Mouse (Mus musculus): Measurements from ENCODE around the gene Bok. TPM values are rescaled to one million over a fixed set of nuclear protein-coding genes. Genes with fewer than 3 reads are reported as not detected.

Gene Bok
- total and polyA plus RNA-seq, 3 experiments = 0.17 TPM; not detected in 2

DNA sequence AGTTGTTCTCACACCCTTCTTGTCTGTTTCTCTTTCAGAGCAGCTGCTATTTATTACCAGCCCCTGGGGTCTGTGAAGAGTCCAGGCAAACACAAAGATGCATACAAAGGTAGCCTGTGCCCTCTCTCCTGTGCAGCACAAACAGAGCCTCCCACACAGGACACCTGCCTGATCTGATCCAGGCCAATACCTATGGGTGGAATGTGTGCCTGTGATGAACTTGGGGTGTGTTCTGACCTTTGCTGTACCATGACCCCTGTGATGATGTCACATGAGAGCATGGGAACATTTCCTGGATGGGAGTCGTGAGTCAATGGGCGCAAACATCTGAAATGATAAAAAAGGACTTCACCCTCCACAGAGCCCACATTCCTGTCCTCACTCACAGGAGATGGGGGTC is 30.7 kb upstream of the Bok start:
- no peak for TF ChIP-seq JUND (IDR thresholded peaks at IDR 0.05; ENCODE audit: low read depth, low read length)
- TF ChIP-seq POLR2A (IDR thresholded peaks at IDR 0.05; ENCODE audit: control insufficient read depth in 1 of 2, insufficient read depth in 1 of 2, low read depth in 1 of 2, low read length in 2 of 2, poor library complexity in 1 of 2) = no peak
- no peak for TF ChIP-seq RCOR1 (IDR thresholded peaks at IDR 0.05; ENCODE audit: low read depth, low read length)
- no peak for TF ChIP-seq SIN3A (IDR thresholded peaks at IDR 0.05; ENCODE audit: low read length)
- no peak for TF ChIP-seq ZC3H11A (IDR thresholded peaks at IDR 0.05; ENCODE audit: low read depth, low read length)
- TF ChIP-seq ZKSCAN1 (IDR thresholded peaks at IDR 0.05; ENCODE audit: low read depth, low read length) = no peak
- TF ChIP-seq RAD21 (IDR thresholded peaks at IDR 0.05; ENCODE audit: low read depth, low read length) = no peak
- no peak for TF ChIP-seq HCFC1 (IDR thresholded peaks at IDR 0.05; ENCODE audit: low read depth, low read length)
- no peak for TF ChIP-seq ZNF384 (IDR thresholded peaks at IDR 0.05; ENCODE audit: low read depth, low read length)
- TF ChIP-seq MXI1 (IDR thresholded peaks at IDR 0.05; ENCODE audit: low read depth, low read length) = no peak
- TF ChIP-seq POLR2AphosphoS2 (IDR thresholded peaks at IDR 0.05; ENCODE audit: low read length) = no peak
- TF ChIP-seq MEF2A (IDR thresholded peaks at IDR 0.05; ENCODE audit: extremely low read depth, insufficient replicate concordance, low read depth, low read length, poor library complexity, severe bottlenecking) = no peak
- TF ChIP-seq E2F4 (IDR thresholded peaks at IDR 0.05; ENCODE audit: borderline replicate concordance, low read depth, low read length) = no peak
- TF ChIP-seq KAT2A (conservative IDR thresholded peaks at IDR 0.05; ENCODE audit: low read depth, low read length) = no peak
- no peak for TF ChIP-seq POLR2AphosphoS5 (IDR thresholded peaks at IDR 0.05; ENCODE audit: borderline replicate concordance, low read depth, low read length)
- peaks cover 0 to 20% of the 10 kb centered on the region in 2 experiments; a peak in 2 of 4 replicates for H3K36me3 ChIP-seq (ENCODE audit: control insufficient read depth in 1 of 2, insufficient read depth in 2 of 2, low read length in 2 of 2)
- H3K27ac ChIP-seq (ENCODE audit: control insufficient read depth, low read depth, low read length) = no peak overlapping the region
- H3K9me3 ChIP-seq (replicated peaks; ENCODE audit: insufficient read depth, low read length) = no peaks in the 10 kb centered on the region
- peaks cover 16 to 17% of the 10 kb centered on the region in 2 experiments for H3K4me1 ChIP-seq (ENCODE audit: control insufficient read depth in 1 of 2, insufficient read depth in 2 of 2, low read length in 2 of 2)
- no peaks in the 10 kb centered on the region for H3K79me2 ChIP-seq (ENCODE audit: control insufficient read depth, insufficient read depth, low read length, poor library complexity)
- no peak for DNase-seq (ENCODE audit: low read depth, low spot score)
- H3K4me3 ChIP-seq (ENCODE audit: control insufficient read depth in 1 of 2, insufficient read depth in 1 of 2, low read depth in 2 of 2, low read length in 2 of 2) = no peak overlapping the region
- no peaks in the 10 kb centered on the region for H3K27me3 ChIP-seq (ENCODE audit: control insufficient read depth in 1 of 2, insufficient read depth in 2 of 2, low read length in 2 of 2)
- H3K9ac ChIP-seq (ENCODE audit: control insufficient read depth, low read depth, low read length, poor library complexity, severe bottlenecking) = no peak overlapping the region

DNA sequence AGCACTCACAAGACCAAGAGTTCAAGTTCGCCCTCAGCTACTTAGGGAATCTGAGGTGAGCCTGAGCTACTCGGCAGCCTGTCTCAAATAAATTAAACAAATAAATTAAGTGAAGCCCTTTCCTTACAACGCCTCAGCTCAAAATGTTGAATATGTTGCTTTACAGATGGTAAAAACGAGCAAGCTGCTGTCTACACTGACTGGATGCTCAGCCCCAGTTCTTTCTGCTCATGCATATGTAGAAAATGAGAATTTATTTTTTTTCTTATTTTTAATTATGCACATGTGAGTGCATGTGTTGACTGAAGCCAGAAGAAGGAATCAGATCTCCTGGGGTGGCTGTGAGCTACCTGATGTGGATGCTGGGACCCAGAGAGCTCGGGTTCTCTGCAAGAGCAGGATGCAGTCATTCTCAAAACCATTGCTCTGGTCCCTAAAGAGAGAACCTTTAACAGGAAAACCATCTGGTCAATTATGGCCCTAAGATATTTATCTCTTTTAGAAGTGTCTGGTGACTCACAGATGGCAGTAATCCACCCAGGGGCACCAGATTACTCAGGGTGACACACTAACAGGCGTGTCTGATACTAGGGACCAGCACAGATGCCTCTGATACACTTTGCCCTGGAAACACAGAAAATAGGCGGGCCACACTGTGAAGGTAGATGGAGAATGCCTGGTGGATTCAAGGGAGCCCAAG is 29.0 kb upstream of the Bok start:
- Histone ChIP-seq H3K79me2 (ENCODE audit: control insufficient read depth, insufficient read depth, low read length, poor library complexity) (no peaks in the 10 kb centered on the region), H3K9me3 (replicated peaks; ENCODE audit: insufficient read depth, low read length) (no peaks in the 10 kb centered on the region), H3K27me3 (ENCODE audit: control insufficient read depth in 1 of 2, insufficient read depth in 2 of 2, low read length in 2 of 2) (no peaks in the 10 kb centered on the region), H3K4me3 (ENCODE audit: control insufficient read depth in 1 of 2, insufficient read depth in 1 of 2, low read depth in 2 of 2, low read length in 2 of 2) (no peak overlapping the region), H3K4me1 (ENCODE audit: control insufficient read depth in 1 of 2, insufficient read depth in 2 of 2, low read length in 2 of 2) (peaks cover 7 to 13% of the 10 kb centered on the region in 2 experiments), H3K9ac (ENCODE audit: control insufficient read depth, low read depth, low read length, poor library complexity, severe bottlenecking) (no peak overlapping the region), H3K36me3 (ENCODE audit: control insufficient read depth in 1 of 2, insufficient read depth in 2 of 2, low read length in 2 of 2) (peaks cover 0 to 14% of the 10 kb centered on the region in 2 experiments; a peak in 2 of 4 replicates), H3K27ac (ENCODE audit: control insufficient read depth, low read depth, low read length) (no peak overlapping the region)
- no peak for DNase-seq (ENCODE audit: low read depth, low spot score)
- TF ChIP-seq ELF1 (IDR thresholded peaks at IDR 0.05; ENCODE audit: low read depth, low read length) = no peak
- TF ChIP-seq UBTF (IDR thresholded peaks at IDR 0.05; ENCODE audit: borderline replicate concordance, insufficient read depth, low read depth, low read length) = no peak
- TF ChIP-seq GATA1 (IDR thresholded peaks at IDR 0.05; ENCODE audit: low read depth, low read length) = no peak
- TF ChIP-seq TAL1 (IDR thresholded peaks at IDR 0.05; ENCODE audit: low read length) = no peak
- no peak for TF ChIP-seq RAD21 (IDR thresholded peaks at IDR 0.05; ENCODE audit: low read depth, low read length)
- TF ChIP-seq NELFE (IDR thresholded peaks at IDR 0.05; ENCODE audit: low read depth, low read length) = no peak
- TF ChIP-seq SMC3 (IDR thresholded peaks at IDR 0.05; ENCODE audit: low read depth, low read length) = no peak
- no peak for TF ChIP-seq ZC3H11A (IDR thresholded peaks at IDR 0.05; ENCODE audit: low read depth, low read length)
- TF ChIP-seq ZNF384 (IDR thresholded peaks at IDR 0.05; ENCODE audit: low read depth, low read length) = no peak
- TF ChIP-seq NRF1 (IDR thresholded peaks at IDR 0.05; ENCODE audit: insufficient read depth, low read depth, low read length, poor library complexity, severe bottlenecking) = no peak
- TF ChIP-seq JUND (IDR thresholded peaks at IDR 0.05; ENCODE audit: low read depth, low read length) = no peak
- TF ChIP-seq MYB (IDR thresholded peaks at IDR 0.05; ENCODE audit: low read depth, low read length) = no peak
- TF ChIP-seq POLR2A (IDR thresholded peaks at IDR 0.05; ENCODE audit: control insufficient read depth in 1 of 2, insufficient read depth in 1 of 2, low read depth in 1 of 2, low read length in 2 of 2, poor library complexity in 1 of 2) = no peak
- TF ChIP-seq MAX (IDR thresholded peaks at IDR 0.05; ENCODE audit: low read length) = no peak
- no peak for TF ChIP-seq ZMIZ1 (IDR thresholded peaks at IDR 0.05; ENCODE audit: low read depth, low read length)
- TF ChIP-seq E2F4 (IDR thresholded peaks at IDR 0.05; ENCODE audit: borderline replicate concordance, low read depth, low read length) = no peak
- TF ChIP-seq MYC (IDR thresholded peaks at IDR 0.05; ENCODE audit: low read depth, low read length) = no peak

All from MEL (cell line).